Mouse (Mus musculus) spleen, adult 2 months (tissue): ENCODE measurements around the gene Ccdc84.

Source experiments
- CTCF ChIP-seq: fragments of 200-500 bp; IDR thresholded peaks from 2 replicates; pipeline ENCODE4 v1.5.1; 2011; ENCODE audit warnings: mild to moderate bottlenecking, inconsistent platforms; ENCODE audit not compliant: insufficient read depth, insufficient read length, insufficient replicate concordance; ENCODE audit errors: extremely low read depth
- POLR2A ChIP-seq: fragments of 200-500 bp; IDR thresholded peaks from 2 replicates; pipeline ENCODE4 v1.6.1; 2011; ENCODE audit warnings: low read depth, low read length, inconsistent platforms

DNA sequence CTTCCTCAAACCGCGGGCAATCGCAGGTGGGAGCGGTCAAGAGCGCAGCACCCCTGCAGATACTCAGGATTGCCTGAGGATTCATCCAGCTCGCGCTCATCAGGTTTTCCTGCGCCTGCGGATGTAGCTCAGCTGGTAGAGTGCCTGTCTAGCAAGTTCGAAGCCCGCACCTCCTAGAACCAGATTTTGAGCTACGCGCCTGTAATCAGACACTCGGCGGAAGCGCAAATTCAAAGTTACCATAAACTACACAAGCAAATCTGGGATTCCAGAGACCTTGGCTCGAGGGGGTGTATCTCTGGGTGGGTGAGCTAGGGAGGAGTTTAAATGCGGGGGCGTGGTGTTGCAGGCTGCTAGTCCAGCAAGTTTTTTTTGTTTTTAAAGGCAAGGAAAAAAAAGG, 22.6 kb upstream of the Ccdc84 start, which contains the start of gene Foxr1:
- TF ChIP-seq CTCF (no peak), POLR2A (no peak)
